Mouse (Mus musculus): ENCODE results near the gene Daxx.

Gene Daxx

GRCm38 (mm10) chr17:33921361-33921760 lies 12.1 kb downstream of the Daxx start:
- DNase-seq, result no peak

DNA sequence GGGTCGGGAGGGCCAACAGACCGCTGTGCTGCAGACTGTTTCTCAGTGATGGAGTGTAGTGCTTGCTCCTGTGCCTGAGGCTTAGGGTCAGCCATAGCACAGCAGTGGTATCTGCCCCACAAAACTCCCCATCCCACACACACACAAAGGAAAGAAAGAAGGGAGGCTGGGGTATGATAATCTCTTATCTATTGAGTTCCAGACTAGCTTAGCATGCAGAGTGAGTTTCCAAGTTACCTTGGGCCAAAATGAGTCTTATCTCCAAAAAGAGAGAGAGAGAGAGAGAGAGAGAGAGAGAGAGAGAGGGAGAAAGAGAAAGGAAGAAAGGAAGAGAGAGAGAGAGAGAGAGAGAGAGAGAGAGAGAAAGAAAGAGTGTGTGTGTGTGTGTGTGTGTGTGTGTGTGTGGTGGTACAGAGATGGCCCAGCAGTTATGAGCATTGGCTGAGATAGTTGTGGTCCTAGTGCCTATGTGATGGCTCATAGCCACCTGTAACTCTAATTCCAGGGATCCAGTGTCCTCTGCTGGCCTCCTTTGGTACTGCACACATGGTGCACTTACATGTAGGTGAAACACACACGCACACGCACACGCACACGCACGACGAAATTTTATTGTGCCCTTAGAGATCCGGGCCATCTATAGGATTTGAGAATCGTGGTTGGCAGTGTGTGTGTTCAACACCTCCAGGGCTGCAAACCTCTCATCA lies 15.5 kb downstream of the Daxx start:
- peak; percentile 77 to 78 for DNase-seq

GRCm38 (mm10) chr17:33925406-33926116 lies 16.3 kb downstream of the Daxx start:
- no peak for DNase-seq

GRCm38 (mm10) chr17:33926207-33926932 lies 17.2 kb downstream of the Daxx start:
- peak; percentile 70 to 73 for DNase-seq

GRCm38 (mm10) chr17:33928251-33928947 lies 19.2 kb downstream of the Daxx start:
- no peak for DNase-seq

DNA sequence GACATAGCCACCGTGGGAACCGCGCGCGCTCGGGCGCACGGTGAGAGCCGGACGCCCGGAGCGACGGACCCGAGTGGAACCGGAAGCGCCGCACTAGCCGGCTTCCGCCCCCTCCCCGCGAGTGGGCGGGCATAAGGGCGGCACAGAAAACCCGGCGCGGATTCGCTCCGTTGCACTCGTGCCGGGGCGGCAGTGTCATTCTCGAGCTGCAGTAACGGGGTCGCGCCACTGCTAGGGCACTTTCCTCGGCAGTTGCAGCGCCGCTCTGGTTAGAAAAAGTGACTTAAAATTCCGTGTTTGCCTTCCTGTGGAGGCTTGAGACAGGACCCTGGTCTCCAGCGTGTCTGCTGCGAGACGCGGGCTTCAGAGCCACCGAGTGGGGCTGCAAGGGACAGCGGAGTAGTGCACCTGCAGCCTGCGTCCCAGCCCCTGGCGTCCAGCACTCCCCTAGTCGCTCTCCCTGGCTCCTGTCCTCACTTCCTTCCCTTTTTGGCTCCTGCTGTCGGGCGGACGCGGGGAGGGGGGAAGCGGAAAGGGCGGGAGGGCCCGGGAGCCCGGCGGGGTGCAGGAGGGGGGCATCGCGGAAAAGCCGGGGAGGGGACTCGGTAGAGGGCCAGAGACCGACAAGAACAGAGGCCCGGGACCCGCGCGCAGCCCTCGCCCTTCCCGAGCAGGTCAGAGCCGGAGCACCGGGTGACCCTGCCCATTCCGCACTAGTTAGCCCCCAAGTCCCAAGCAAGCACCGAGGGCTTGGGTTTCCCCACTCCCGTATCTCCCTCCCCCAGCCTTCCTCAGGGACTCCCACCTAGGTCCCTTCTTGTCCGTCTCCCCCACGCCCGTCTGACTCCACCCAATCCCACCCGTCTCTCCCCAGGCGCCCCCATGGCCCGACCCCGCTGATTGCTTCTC lies 20.4 kb downstream of the Daxx start, which contains the start of gene Rgl2:
Gene Rgl2 (plus strand): TSS at position 173 of the 909 bp plus-strand sequence.
- DNase-seq, result peak; percentile 96 to 97

GRCm38 (mm10) chr17:33930280-33931158 lies 21.3 kb downstream of the Daxx start:
- DNase-seq, result peak; percentile 59 to 69

DNA sequence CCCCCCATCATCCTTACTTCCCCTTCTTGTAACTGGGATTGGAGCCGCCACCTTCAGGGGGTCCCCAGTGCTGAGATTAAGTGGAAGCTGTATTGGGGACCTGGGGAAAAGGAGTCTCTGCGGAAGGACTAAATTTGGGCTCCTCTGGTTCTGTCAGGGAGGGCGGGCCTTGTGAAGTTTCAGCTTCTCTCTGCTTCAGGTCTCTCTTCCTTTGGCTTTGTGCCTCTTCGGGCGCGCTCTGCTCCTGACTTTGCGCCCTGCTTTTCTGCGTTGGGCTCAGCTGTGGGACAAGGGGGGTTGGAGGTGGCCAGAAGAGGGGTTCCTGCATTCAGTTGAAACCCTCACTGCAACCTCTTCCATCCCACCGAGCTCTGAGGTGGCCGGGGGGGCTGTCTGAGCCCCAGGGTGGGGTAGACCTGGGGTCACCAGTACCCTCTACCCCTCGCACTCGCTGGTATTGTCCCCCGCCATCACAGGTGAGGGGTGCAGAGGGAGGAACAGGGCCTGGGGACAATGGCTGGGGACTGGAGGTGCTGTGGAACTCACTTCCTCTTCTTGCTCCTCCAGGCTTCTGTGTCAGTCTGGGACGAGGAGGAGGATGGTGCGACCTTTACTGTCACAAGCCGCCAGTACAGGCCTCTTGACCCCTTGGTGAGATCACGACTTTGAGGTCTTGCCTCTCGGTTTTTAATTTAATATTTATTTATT lies 22.1 kb downstream of the Daxx start:
- DNase-seq, result no peak

- no peak for DNase-seq
These were observed 22.7 kb downstream of the Daxx start for GRCm38 (mm10) chr17:33931947-33932346.

- DNase-seq, result no peak
These were observed 23.2 kb downstream of the Daxx start for GRCm38 (mm10) chr17:33932448-33932847.

DNA sequence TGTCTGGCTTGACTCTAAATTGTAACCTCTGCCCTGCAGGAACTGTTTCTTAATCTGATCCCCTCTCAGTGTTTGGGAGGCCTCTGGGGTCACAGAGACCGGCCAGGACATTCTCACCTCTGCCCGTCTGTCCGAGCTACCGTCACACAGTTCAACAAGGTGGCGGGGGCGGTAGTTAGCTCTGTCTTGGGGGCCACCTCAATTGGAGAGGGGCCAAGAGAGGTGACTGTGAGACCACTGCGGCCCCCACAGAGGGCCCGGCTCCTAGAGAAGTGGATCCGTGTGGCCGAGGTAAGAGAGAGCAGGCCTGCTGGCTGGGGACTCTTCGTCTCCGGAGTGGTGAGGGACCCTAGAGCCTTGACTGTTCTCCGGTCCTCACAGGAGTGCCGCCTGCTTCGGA lies 23.8 kb downstream of the Daxx start:
- no peak for DNase-seq

GRCm38 (mm10) chr17:33935422-33936055 lies 26.3 kb downstream of the Daxx start:
- DNase-seq, result no peak

DNA sequence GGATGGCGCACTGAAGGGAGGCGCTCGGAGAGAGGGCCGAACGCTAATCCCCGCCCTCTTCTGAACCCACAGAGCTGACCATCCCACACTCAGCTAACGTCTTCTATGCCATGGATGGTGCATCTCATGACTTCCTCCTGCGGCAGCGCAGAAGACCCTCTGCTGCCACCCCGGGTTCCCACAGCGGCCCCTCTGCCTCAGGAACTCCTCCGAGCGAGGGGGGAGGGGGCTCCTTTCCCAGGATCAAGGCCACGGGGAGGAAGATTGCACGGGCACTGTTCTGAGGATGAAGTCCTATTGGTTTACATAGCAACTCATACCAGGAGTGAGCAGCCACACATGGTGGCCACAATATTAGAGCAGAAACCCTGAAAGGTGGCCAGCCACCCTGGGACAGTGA lies 27.8 kb downstream of the Daxx start:
- DNase-seq, result no peak

- peak in 1 of 2 experiments; percentile 31 for DNase-seq
These were observed 29.6 kb downstream of the Daxx start for GRCm38 (mm10) chr17:33938783-33939182.

DNA sequence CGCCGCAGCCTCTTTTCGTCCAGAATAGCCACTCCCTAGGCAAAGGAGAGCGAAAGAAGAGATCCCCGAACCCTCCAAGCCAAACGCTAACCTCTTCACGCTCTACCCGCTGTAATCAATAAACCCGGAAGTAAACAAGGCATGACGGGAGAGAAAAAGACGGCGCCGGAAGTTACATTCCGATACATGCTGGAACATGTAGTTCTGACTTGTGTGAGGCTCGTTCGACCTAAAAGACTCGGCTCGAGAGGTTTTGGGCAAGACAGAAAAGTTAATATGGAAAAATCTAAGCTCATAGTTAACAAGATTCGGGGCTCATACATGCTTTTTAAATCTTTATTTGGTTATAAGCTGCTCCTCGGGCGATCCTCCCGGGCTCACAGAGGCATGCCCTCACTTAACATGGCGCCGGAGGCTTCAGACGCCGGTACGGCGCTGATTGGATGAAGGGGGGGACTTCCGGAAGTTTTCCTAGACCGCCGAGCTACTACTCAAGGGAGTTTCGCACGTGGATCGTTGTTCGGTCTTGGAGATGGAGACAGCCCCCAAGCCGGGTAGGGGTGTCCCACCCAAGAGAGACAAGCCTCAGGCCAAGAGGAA lies 31.1 kb downstream of the Daxx start, which contains the start of the genes Pfdn6 and Wdr46:
Gene Pfdn6 (minus strand): TSS at position 138 of the 600 bp plus-strand sequence.
Gene Wdr46 (plus strand): TSS at position 455 of the 600 bp plus-strand sequence.
- DNase-seq, result peak; percentile 92 to 93

DNA sequence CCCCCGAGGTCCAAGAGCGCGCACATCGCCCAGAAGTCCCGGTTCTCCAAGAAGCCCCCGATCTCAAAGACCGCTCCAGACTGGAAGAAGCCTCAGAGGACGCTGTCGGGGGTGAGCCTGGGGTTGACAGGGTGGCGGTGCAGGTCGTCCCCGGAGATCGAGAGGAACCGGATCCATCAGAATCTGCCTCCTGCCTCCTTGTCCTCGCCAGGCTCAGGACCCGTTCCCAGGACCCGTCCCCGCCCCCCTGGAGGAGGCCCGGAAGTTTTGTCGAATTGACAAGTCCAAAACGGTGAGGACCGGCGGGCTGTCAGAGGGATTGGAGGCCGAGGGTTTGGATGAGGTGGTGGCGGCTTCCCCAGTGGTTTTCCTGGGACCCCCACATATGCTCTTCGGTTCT lies 31.8 kb downstream of the Daxx start:
- peak; percentile 55 to 64 for DNase-seq

DNA sequence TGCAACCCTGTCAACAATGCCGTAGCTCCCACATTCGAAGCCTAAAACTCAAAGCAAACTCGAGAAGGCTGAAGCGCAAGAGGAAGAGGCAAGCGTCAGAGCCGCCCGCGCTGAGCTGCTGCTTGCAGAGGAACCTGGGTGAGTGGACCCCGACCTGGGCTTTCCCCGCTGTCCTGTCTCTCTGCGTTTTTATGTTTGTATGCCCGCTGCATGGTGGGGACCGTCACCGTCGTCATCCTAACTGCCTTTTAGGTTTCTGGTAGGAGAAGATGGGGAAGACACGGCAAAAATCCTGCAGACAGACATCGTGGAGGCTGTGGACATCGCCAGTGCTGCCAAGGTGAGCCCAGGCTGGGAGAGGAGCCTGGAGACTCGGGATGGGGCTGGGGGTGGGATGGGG lies 32.2 kb downstream of the Daxx start:
- no peak for DNase-seq

DNA sequence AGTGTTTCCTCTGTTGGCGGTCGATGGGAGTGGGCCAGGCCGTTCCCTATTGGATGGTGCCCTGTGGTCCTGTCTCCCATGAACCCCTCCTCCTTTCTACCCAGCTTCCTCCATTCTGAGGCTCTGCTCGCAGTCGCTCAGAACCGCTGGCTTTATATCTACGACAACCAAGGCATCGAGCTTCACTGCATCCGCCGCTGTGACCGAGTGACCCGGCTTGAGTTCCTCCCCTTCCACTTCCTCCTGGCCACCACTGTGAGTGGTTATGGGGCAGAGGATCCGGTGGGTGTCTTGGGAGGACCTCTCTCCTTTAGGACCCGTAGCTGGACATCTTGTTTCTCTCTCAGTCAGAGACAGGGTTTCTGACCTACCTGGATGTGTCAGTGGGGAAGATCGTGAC lies 34.2 kb downstream of the Daxx start:
- DNase-seq, result no peak
